Mouse (Mus musculus): ENCODE measurements at regions not wholly inside any gene's neighbourhood (a gene's known extent, or its start where the extent isn't known, plus 50 kb on each side); places are given as distances from the start of the nearest gene placed in this dataset.

- intact Hi-C loops (cut with DNase I), result no loop called here
- DNase-seq, result no peak
- no peak overlapping the region for H3K4me3 ChIP-seq
- TF ChIP-seq CTCF (IDR thresholded peaks at IDR 0.05), result no peak
- H3K27ac ChIP-seq, result no peak overlapping the region
Measured at GRCm38 (mm10) chr4:55724286-55724685, 192.0 kb upstream of the Klf4 start.

GRCm38 (mm10) chr4:55723124-55723523 is 190.9 kb upstream of the Klf4 start:
- no peak overlapping the region for H3K4me3 ChIP-seq
- intact Hi-C loops (cut with DNase I), result no loop called here
- peak; percentile 76 for DNase-seq
- no peak overlapping the region for H3K27ac ChIP-seq
- no peak for TF ChIP-seq CTCF (IDR thresholded peaks at IDR 0.05)

GRCm38 (mm10) chr4:55722388-55722787 is 190.1 kb upstream of the Klf4 start:
- Histone ChIP-seq H3K27ac (peak overlapping the region; percentile 46), H3K4me3 (no peak overlapping the region)
- TF ChIP-seq CTCF (IDR thresholded peaks at IDR 0.05), result no peak
- peak; percentile 24 for DNase-seq
- intact Hi-C loops (cut with DNase I), result no loop called here

DNA sequence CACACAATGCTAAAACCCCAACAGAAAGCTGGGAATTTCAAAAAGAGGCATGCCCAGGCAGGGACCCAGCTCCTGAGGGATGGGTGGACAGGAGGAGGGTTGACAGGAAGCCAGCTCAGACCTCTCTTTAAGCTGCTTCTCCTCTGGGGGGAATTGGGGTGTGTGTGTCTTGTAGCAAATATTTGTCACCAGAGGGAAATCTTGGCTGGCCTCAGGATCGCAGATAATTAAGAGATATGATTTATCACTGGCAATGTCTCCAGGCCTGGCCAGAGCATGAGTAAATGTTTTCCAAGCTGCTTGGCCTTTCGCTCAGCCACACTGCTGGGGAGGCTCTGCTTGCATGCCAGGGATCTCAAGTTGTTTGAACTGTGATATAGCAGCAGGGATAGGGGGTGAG is 189.6 kb upstream of the Klf4 start:
- H3K4me3 ChIP-seq, result no peak overlapping the region
- H3K27ac ChIP-seq, result peak overlapping the region; percentile 46
- intact Hi-C loops (cut with DNase I), result no loop called here
- DNase-seq, result peak; percentile 55
- 0 out of 2 replicates have a peak, but pooled peaks have one; percentile 4 for TF ChIP-seq CTCF (IDR thresholded peaks at IDR 0.05)

GRCm38 (mm10) chr4:55718438-55718837 is 186.2 kb upstream of the Klf4 start:
- peak; percentile 67 for DNase-seq
- Histone ChIP-seq H3K4me3 (no peak overlapping the region), H3K27ac (peak overlapping the region; percentile 71)
- no peak for TF ChIP-seq CTCF (IDR thresholded peaks at IDR 0.05)
- intact Hi-C loops (cut with DNase I), result no loop called here

GRCm38 (mm10) chr4:55716161-55716651 is 183.9 kb upstream of the Klf4 start:
- Histone ChIP-seq H3K4me3 (no peak overlapping the region), H3K27ac (peak overlapping the region; percentile 52)
- TF ChIP-seq CTCF (IDR thresholded peaks at IDR 0.05), result no peak
- intact Hi-C loops (cut with DNase I), result no loop called here
- DNase-seq, result peak; percentile 51

GRCm38 (mm10) chr4:55711500-55712341 is 179.5 kb upstream of the Klf4 start:
- Histone ChIP-seq H3K4me3 (no peak overlapping the region), H3K27ac (no peak overlapping the region)
- TF ChIP-seq CTCF (IDR thresholded peaks at IDR 0.05), result no peak
- intact Hi-C loops (cut with DNase I), result no loop called here
- peak; percentile 7 for DNase-seq

DNA sequence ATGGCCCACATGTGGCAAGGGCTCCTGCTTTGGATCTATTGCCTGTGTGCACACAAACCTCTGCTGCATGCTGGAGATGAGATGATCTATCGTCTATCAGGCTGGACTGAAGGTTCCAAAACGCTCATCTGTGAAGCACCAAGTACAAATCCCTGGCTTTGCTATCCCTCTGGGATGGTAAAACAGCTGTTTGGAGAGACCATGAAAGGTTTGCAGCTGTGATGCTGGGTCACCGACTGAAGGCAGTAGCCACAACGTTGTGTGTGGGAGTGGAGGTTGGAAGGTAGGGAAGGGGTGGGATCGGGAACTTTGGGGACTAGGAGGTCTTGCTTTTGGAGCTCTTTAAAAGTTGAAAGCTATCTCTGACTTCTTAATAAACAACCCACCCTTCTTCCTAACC is 178.2 kb upstream of the Klf4 start:
- no peak overlapping the region for H3K4me3 ChIP-seq
- DNase-seq, result peak; percentile 17
- intact Hi-C loops (cut with DNase I), result no loop called here
- no peak for TF ChIP-seq CTCF (IDR thresholded peaks at IDR 0.05)
- H3K27ac ChIP-seq, result no peak overlapping the region

- intact Hi-C loops (cut with DNase I), result no loop called here
- Histone ChIP-seq H3K27ac (no peak overlapping the region), H3K4me3 (no peak overlapping the region)
- no peak for DNase-seq
- no peak for TF ChIP-seq CTCF (IDR thresholded peaks at IDR 0.05)
Measured at GRCm38 (mm10) chr4:55708808-55709207, 176.5 kb upstream of the Klf4 start.

DNA sequence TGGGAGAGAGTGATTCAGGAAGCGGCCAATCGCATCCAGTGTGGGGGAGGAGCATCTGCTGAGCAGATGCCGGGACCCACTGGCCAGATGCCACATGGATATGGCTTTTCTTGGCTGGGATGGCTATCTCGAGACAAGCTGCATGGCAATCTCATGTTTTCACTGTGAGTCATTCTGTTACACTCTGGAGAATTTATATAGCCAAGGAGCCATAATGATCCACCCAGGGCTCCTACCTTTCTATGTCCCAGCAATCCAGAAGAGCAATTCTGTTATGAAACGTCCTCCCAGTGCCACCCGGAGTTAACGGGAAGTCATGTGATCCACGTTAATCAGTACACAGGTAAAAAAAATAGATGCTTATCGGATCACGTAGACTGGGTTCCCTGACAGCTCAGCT is 175.7 kb upstream of the Klf4 start:
- peak; percentile 17 for DNase-seq
- intact Hi-C loops (cut with DNase I), result no loop called here
- TF ChIP-seq CTCF (IDR thresholded peaks at IDR 0.05), result no peak
- H3K27ac ChIP-seq, result no peak overlapping the region
- no peak overlapping the region for H3K4me3 ChIP-seq

DNA sequence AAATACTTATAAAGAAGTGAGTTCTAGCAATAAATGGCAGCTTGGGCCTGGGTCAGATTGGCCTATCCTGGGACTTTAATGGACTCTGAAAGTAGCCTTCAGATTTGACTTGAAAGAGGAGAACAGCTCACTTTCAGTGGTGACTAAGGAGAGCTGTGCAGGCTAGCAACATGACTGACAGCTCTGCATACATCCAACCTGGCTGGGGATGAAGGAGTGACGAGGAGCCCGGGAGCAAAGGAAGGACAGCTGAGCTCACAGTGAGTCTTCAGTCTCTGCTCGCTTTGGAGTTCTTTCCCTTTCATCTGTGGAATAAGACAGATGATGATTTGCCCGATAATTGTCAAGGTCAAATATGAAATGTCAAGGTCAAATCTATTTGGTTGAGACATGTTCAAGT is 172.7 kb upstream of the Klf4 start:
- intact Hi-C loops (cut with DNase I), result loop anchor here (1.0 kb wide), 1 partner anchor 33 kb away; no protein-coding TSS in a partner anchor
- no peak for TF ChIP-seq CTCF (IDR thresholded peaks at IDR 0.05)
- no peak for DNase-seq

GRCm38 (mm10) chr4:55703346-55703916 is 171.2 kb upstream of the Klf4 start:
- Histone ChIP-seq H3K27ac (no peak overlapping the region), H3K4me3 (no peak overlapping the region)
- DNase-seq, result no peak
- no peak for TF ChIP-seq CTCF (IDR thresholded peaks at IDR 0.05)
- intact Hi-C loops (cut with DNase I), result no loop called here

More for the DNA sequence above, 172.7 kb upstream of the Klf4 start:
- Histone ChIP-seq H3K27ac (no peak overlapping the region), H3K4me3 (no peak overlapping the region)

DNA sequence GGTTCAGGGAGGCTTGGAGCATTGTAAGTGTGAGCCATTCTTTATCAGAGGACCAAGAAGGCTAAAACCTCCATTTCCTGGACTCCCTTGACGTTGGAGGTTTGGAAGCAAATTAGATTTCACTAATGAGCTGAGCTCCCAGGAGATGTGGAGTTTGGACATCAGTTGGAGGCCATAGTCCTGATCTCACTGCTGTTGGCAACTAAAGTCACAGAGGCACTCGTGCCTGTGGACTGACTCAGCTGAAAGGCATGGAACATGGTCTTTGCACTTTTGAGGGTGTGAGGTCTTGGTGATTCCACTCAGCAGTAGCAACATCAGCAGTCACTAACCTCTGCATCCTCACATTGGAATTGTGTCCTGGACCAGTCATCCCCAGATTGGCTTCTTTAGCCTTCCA is 169.1 kb upstream of the Klf4 start:
- no peak for TF ChIP-seq CTCF (IDR thresholded peaks at IDR 0.05)
- peak overlapping the region; percentile 8; the same call in 1 of the 2 replicates for H3K27ac ChIP-seq
- intact Hi-C loops (cut with DNase I), result no loop called here
- DNase-seq, result peak; percentile 32
- no peak overlapping the region for H3K4me3 ChIP-seq
